Mouse (Mus musculus): ENCODE measurements around the gene Krtap31-1.
"Not testable (repeated sequence)": the region's sequence is repeated elsewhere in the genome, so short reads cannot be mapped to it uniquely, and the experiment has no call there.

Krtap31-1 gene

GRCm38 (mm10) chr11:99907620-99908019, at the start of gene Krtap31-1:
TSS of gene Krtap31-1 (plus strand) at chr11:99907920.
- no peak for DNase-seq (ENCODE audit: low spot score in 2 of 2)

DNA sequence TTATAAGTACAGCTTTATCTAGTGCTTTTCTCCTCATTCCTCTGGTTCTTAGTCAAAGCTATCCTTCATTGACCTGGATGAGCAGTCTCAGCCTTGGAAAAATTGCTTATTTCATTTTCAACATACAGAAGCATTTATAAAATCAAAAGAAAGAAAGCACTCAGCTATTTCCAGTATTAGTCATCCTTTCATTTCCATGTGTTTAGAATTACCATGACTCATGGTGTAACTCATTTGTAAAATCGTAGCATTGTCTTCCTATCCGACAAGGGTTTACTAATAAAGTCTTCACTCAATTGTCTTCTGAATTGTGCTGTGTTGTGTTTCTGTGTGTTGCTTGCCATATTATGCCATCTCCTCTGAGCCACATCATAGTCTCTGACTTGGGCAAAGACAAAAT, 49.0 kb upstream of the Krtap31-1 start:
- no peak for DNase-seq (ENCODE audit: low spot score in 2 of 2)

DNA sequence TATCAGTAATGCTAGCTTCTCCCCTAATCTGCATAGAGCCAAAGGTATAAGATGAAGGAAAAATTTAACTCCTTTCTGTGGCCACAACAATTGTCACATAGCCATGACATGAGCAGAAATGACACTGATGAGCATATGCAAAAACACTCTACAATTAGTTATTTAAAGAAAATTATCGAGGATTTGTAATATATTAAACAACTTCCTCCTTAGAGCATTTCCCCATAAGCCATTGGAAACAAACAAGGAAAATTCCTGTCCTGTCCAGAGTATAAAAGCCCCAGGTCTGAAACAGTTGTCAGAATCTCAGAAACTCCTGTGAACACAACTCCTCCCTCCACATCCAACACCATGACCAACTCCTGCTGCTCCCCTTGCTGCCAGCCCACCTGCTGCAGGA, 43.5 kb upstream of the Krtap31-1 start, which contains the start of gene Gm11559:
Gene Gm11559 (plus strand): TSS at position 301 of the 400 bp plus-strand sequence.
- DNase-seq (ENCODE audit: low spot score in 2 of 2): not testable (repeated sequence)

GRCm38 (mm10) chr11:99873089-99873488, 34.6 kb upstream of the Krtap31-1 start, which contains the start of gene Krtap9-1:
TSS of gene Krtap9-1 (plus strand) at chr11:99873389.
- not testable (repeated sequence) for DNase-seq (ENCODE audit: low spot score in 2 of 2)

DNA sequence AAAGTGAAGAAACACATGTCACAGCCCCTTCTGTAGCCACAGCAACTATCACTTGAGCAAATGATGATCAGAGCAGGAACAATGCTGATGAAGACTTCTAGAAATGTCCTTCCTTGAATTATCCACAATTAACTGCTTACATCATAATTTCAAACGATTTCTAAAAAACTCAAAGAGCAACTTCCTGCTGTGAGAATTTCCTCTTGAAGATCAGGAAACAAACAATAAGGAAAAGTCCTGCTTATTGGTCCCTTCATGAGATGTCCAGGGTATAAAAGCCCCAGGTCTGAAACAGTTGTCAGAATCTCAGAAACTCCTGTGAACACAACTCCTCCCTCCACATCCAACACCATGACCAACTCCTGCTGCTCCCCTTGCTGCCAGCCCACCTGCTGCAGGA, 28.8 kb upstream of the Krtap31-1 start, which contains the start of gene Gm11567:
Gene Gm11567 (plus strand): TSS at position 301 of the 400 bp plus-strand sequence.
- not testable (repeated sequence) for DNase-seq (ENCODE audit: low spot score in 2 of 2)

GRCm38 (mm10) chr11:99914451-99914850, 6.7 kb downstream of the Krtap31-1 start, which contains the start of gene Gm11565:
TSS of gene Gm11565 (plus strand) at chr11:99914751.
- no peak for DNase-seq (ENCODE audit: low spot score in 2 of 2)

GRCm38 (mm10) chr11:99935991-99936390, 28.3 kb downstream of the Krtap31-1 start, which contains the start of gene Krtap31-2:
TSS of gene Krtap31-2 (plus strand) at chr11:99936291.
- no peak for DNase-seq (ENCODE audit: low spot score in 2 of 2)

GRCm38 (mm10) chr11:99937751-99938264, 30.1 kb downstream of the Krtap31-1 start:
- no peak for DNase-seq (ENCODE audit: low spot score in 2 of 2)

DNA sequence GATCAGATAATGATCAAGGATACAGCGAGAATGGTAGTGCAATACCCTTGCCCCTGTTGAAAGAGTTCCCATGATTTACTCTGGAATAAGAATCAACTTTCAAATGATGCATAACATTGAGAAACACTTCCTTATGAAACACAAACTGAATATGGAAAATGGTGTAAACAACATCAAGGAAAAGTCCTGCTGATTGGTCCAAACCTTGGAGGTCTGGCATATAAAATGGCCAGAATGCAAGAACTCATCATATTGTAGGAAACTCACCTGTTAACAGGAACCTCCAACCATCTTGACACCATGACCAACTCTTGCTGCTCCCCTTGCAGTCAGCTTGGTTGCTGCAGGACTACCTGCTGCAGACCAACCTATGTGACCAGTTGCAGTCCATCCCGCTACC, 40.5 kb downstream of the Krtap31-1 start, which contains the start of gene Krtap9-5:
Gene Krtap9-5 (plus strand): TSS at position 301 of the 400 bp plus-strand sequence.
- no peak for DNase-seq (ENCODE audit: low spot score in 2 of 2)

Measured in frontal cortex, postnatal 10 days (tissue).